Comparison of ENCODE assay signal across 14 mouse cellular contexts in the genomic region with DNA sequence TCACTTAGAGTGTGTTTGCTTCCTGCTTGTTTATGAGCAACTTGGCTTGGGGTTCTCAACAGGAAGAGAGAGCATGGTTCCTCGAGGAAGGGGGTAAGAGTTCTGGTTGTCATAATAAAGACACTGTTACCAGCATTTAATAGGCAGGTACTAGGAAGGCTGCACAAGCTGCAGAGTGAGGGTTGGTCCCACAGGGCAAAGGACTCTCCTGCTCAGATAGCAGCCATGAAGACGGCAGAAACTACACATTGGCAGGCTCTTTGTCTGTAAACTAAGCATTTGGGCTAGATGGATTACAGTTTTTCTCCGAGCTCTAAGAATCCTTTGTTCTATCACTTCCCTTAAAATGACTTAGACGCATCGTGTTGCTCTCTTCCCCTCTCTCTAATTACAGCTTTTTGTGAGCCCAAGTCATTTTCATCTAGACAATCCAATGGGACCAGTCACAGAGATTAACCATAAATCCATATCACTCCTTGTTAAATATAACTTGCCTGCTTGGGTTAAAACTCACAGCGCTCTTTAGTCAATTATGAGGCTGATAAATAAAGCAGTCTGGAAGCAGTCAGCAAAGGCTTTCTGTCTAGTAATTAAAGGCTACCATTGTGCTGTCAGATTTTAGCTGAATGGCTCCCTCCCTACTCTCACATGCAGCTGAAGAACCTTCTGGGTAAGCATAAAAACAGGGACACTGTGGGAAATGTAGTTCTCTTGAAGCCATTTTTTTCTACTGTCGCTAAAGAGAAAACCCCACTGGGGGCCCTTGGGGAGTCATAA. TPM values are rescaled to one million over a fixed set of nuclear protein-coding genes. Genes with fewer than 3 reads are reported as not detected.
DNase-seq lines count a peak whose midpoint lies in the region; ATAC-seq and TF ChIP-seq lines count a peak whose summit lies in the region.
"Had no signal": no experiment of that assay in that cellular context is flagged by ENCODE, and none has a peak within 500 bp of the region (broad histone marks: within the 10 kb centered on the region; RNA-seq: fewer than 3 reads in every experiment).

No protein-coding gene starts in this region.

- in situ Hi-C loops in CH12.LX (cut with MboI; ENCODE audit: low pct_ligation_motif_present, low pct_unique_long_range_greater_than_20kb, low sequenced_read_pairs), result loop anchor here (25.0 kb wide), 1 partner anchor 263 kb away; a partner anchor contains a TSS

- TF ChIP-seq EP300 in CH12.LX (IDR thresholded peaks at IDR 0.05; ENCODE audit: low read length), result no peak

- H3K27ac ChIP-seq in CH12.LX (ENCODE audit: insufficient read depth, low read depth), result no peak overlapping the region
- peak overlapping the region; percentile 69 for H3K27ac ChIP-seq in forebrain, postnatal 0 days (ENCODE audit: low read depth, low read length)
- peak overlapping the region; percentile 52 for H3K27ac ChIP-seq in midbrain, embryonic 15.5 days

- no peak for TF ChIP-seq RAD21 in CH12.LX (IDR thresholded peaks at IDR 0.05; ENCODE audit: low read depth, low read length)

- 9% methylated on average over 7 of the region's 7 CpGs for WGBS in forebrain, postnatal 0 days
- 40% methylated on average over 7 of the region's 7 CpGs for WGBS in midbrain, embryonic 15.5 days

- TF ChIP-seq CTCF in CH12.LX (conservative IDR thresholded peaks at IDR 0.05 in 1 of 2, IDR thresholded peaks at IDR 0.05 in 1 of 2; ENCODE audit: low read depth in 2 of 2, low read length in 2 of 2), result no peak
- TF ChIP-seq CTCF in brain, embryonic 14.5 days (IDR thresholded peaks at IDR 0.05; ENCODE audit: borderline replicate concordance, extremely low read depth, insufficient read depth, insufficient read length), result no peak
- TF ChIP-seq CTCF in forebrain, postnatal 0 days (IDR thresholded peaks at IDR 0.05; ENCODE audit: low read depth), result no peak

- peaks cover 0 to 8% of the 10 kb centered on the region in 2 experiments; a peak in 2 of 4 replicates for H3K4me1 ChIP-seq in CH12.LX (ENCODE audit: control insufficient read depth in 1 of 2, insufficient read depth in 2 of 2)
- no peaks in the 10 kb centered on the region; the same call in 1 of the 2 replicates for H3K4me1 ChIP-seq in forebrain, postnatal 0 days (ENCODE audit: insufficient read depth)
- H3K4me1 ChIP-seq in midbrain, embryonic 15.5 days, result no peaks in the 10 kb centered on the region; the same call in 1 of the 2 replicates

- dilution Hi-C loops in CH12.LX (cut with MboI; ENCODE audit: extremely low pct_ligation_motif_present, extremely low pct_unique_long_range_greater_than_20kb, low sequenced_read_pairs), result no loop called here

- no peak overlapping the region for H3K4me2 ChIP-seq in CH12.LX (ENCODE audit: insufficient read depth, low read depth, poor library complexity, severe bottlenecking)
- H3K4me2 ChIP-seq in forebrain, postnatal 0 days (ENCODE audit: low read depth), result 0 out of 2 replicates have a peak overlapping the region, but pooled peaks have one; percentile 8
- no peak overlapping the region for H3K4me2 ChIP-seq in midbrain, embryonic 15.5 days

- DNase-seq in CH12.LX (ENCODE audit: extremely low read depth), result no peak
- peak; percentile 85 for DNase-seq in brain, embryonic 14.5 days (ENCODE audit: low read depth)
- DNase-seq in forebrain, postnatal 0 days, result peak; percentile 73
- no peak for DNase-seq in kidney, postnatal 14 days
- DNase-seq in left cerebral cortex, postnatal 4 days, result no peak
- DNase-seq: cerebellum, postnatal 14 days; heart, adult 18-20 months; heart, postnatal 4 days; kidney, postnatal 36 days; lung, adult 2 months had no signal

- H3K79me2 ChIP-seq in CH12.LX (replicated peaks; ENCODE audit: control insufficient read depth, extremely low read depth, insufficient read depth, poor library complexity, severe bottlenecking), result no peaks in the 10 kb centered on the region

- no peaks in the 10 kb centered on the region for H3K27me3 ChIP-seq in CH12.LX (replicated peaks)
- H3K27me3 ChIP-seq in forebrain, postnatal 0 days (ENCODE audit: insufficient read depth, low read length), result no peaks in the 10 kb centered on the region
- no peaks in the 10 kb centered on the region for H3K27me3 ChIP-seq in midbrain, embryonic 15.5 days (replicated peaks)

- no peak overlapping the region; the same call in 1 of the 2 replicates for H3K9ac ChIP-seq in CH12.LX (ENCODE audit: insufficient read depth, low read depth)
- no peak overlapping the region for H3K9ac ChIP-seq in forebrain, postnatal 0 days
- no peak overlapping the region for H3K9ac ChIP-seq in midbrain, embryonic 15.5 days

- intact Hi-C loops in left cerebral cortex, postnatal 4 days (cut with DNase I), result no loop called here

- no peak overlapping the region for H3K4me3 ChIP-seq in CH12.LX (replicated peaks in 1 of 3; ENCODE audit: low read depth in 2 of 3, low read length in 2 of 3, poor library complexity in 1 of 3)
- no peak overlapping the region for H3K4me3 ChIP-seq in forebrain, postnatal 0 days (ENCODE audit: low read depth, low read length)
- H3K4me3 ChIP-seq in midbrain, embryonic 15.5 days, result no peak overlapping the region
- H3K4me3 ChIP-seq: erythroblast, embryonic 14.5 days had no signal

- no peaks in the 10 kb centered on the region for H3K9me3 ChIP-seq in CH12.LX (replicated peaks; ENCODE audit: low read length)
- H3K9me3 ChIP-seq in forebrain, postnatal 0 days (ENCODE audit: low read length), result no peaks in the 10 kb centered on the region
- H3K9me3 ChIP-seq in midbrain, embryonic 15.5 days, result no peaks in the 10 kb centered on the region

- no peaks in the 10 kb centered on the region for H3K36me3 ChIP-seq in CH12.LX (replicated peaks in 1 of 2; ENCODE audit: control insufficient read depth in 1 of 2, insufficient read depth in 1 of 2, low read length in 1 of 2)
- H3K36me3 ChIP-seq in forebrain, postnatal 0 days (ENCODE audit: insufficient read depth), result no peaks in the 10 kb centered on the region
- H3K36me3 ChIP-seq in midbrain, embryonic 15.5 days (replicated peaks), result no peaks in the 10 kb centered on the region

- ATAC-seq in forebrain, postnatal 0 days, result peak; percentile 93
- peak; percentile 77 for ATAC-seq in midbrain, embryonic 15.5 days (replicated peaks)
- no peak for ATAC-seq in erythroid progenitor cell, adult 5-6 weeks (replicated peaks; ENCODE audit: low FRiP score, poor library complexity, severe bottlenecking)

- no peak for TF ChIP-seq POLR2A in CH12.LX (IDR thresholded peaks at IDR 0.05; ENCODE audit: low read depth, low read length)
- TF ChIP-seq POLR2A in brain, embryonic 14.5 days (IDR thresholded peaks at IDR 0.05; ENCODE audit: borderline replicate concordance, extremely low read depth, insufficient read depth, insufficient read length, poor library complexity, severe bottlenecking), result no peak

TF ChIP-seq in CH12.LX, 34 proteins besides CTCF, POLR2A, EP300 and RAD21:
- TF ChIP-seq HCFC1 (IDR thresholded peaks at IDR 0.05; ENCODE audit: low read depth, low read length), result peak; percentile 59; the same call in 1 of the 2 replicates
- TF ChIP-seq MEF2A (IDR thresholded peaks at IDR 0.05; ENCODE audit: borderline replicate concordance, low read depth, low read length), result no peak
- peak; percentile 40; the same call in 1 of the 2 replicates for TF ChIP-seq ZNF384 (IDR thresholded peaks at IDR 0.05; ENCODE audit: low read depth, low read length)

RNA-seq across cellular contexts. Expression of a gene that starts 17.7 kb away (rescaled TPM):
- total RNA-seq in CH12.LX (2012; rRNA removed) (not detected in 2 replicates), CH12.LX (2014; rRNA removed) (not detected in 2 replicates)
- polyA plus RNA-seq in CH12.LX (2012; ENCODE audit: insufficient read length, low read depth), result not detected in 2 replicates
- polyA plus RNA-seq in brain, embryonic 14.5 days (2012; rRNA removed), result 1.8 and 3.4 TPM in 2 replicates
- 2.8 and 4.4 TPM in 2 replicates for total RNA-seq in forebrain, postnatal 0 days (2014; rRNA removed)
- polyA plus RNA-seq in forebrain, postnatal 0 days (2015; fragmentation: Nextera tagmentation; extraction: Ambion mirVana), result 3.1 and 3.9 TPM in 2 replicates
- polyA plus RNA-seq in midbrain, embryonic 15.5 days (2015; fragmentation: Nextera tagmentation; extraction: Ambion mirVana), result 4.3 and 4.8 TPM in 2 replicates
- total RNA-seq in erythroid progenitor cell, adult 5-6 weeks (2015; ENCODE audit: low replicate concordance), result not detected in 2 replicates
- not detected in 2 replicates for total RNA-seq in erythroid progenitor cell, adult 5-6 weeks (2017; ENCODE audit: low replicate concordance)
- 10 to 100 TPM; 10.9 to 11.4 TPM for total RNA-seq in left cerebral cortex, postnatal 4 days (2021)
- total RNA-seq: megakaryocyte-erythroid progenitor cell, adult 5-6 weeks had no signal
- polyA plus RNA-seq: erythroblast, embryonic 14.5 days had no signal

RNA-seq across cellular contexts. Expression of a gene that starts 30.0 kb away (rescaled TPM):
- total RNA-seq in CH12.LX (2012; rRNA removed) (6.7 and 9.4 TPM in 2 replicates), CH12.LX (2014; rRNA removed) (16.7 TPM in 2 replicates)
- polyA plus RNA-seq in CH12.LX (2012; ENCODE audit: insufficient read length, low read depth), result 38.6 and 39.9 TPM in 2 replicates
- polyA plus RNA-seq in brain, embryonic 14.5 days (2012; rRNA removed), result 13.1 and 26.8 TPM in 2 replicates
- 26.2 and 26.6 TPM in 2 replicates for total RNA-seq in forebrain, postnatal 0 days (2014; rRNA removed)
- polyA plus RNA-seq in forebrain, postnatal 0 days (2015; fragmentation: Nextera tagmentation; extraction: Ambion mirVana), result 38.4 and 47.2 TPM in 2 replicates
- 37.7 and 40.6 TPM in 2 replicates for polyA plus RNA-seq in midbrain, embryonic 15.5 days (2015; fragmentation: Nextera tagmentation; extraction: Ambion mirVana)
- 0.36 TPM in 1 of 2 replicates, not detected in the other for total RNA-seq in erythroid progenitor cell, adult 5-6 weeks (2015; ENCODE audit: low replicate concordance)
- total RNA-seq in erythroid progenitor cell, adult 5-6 weeks (2017; ENCODE audit: low replicate concordance), result 1.1 TPM in 1 of 2 replicates, not detected in the other
- 10 to 100 TPM; 60.3 to 64.4 TPM for total RNA-seq in left cerebral cortex, postnatal 4 days (2021)

Comparison
In these comparisons a context has a peak if more than half of its experiments do, and no peak if none do; other contexts are left out.
1. DNase-seq: peak in brain, embryonic 14.5 days (single experiment) and forebrain, postnatal 0 days (single experiment); none in CH12.LX (single experiment), kidney, postnatal 14 days (single experiment) and left cerebral cortex, postnatal 4 days (single experiment).